Comparison of ENCODE assay signal across 7 mouse cellular contexts in genomic region chr7:28311926-28312543, GRCm38 (mm10). TPM values are rescaled to one million over a fixed set of nuclear protein-coding genes. Genes with fewer than 3 reads are reported as not detected.
DNase-seq lines count a peak whose midpoint lies in the region; ATAC-seq lines count a peak whose summit lies in the region.

TSS of gene Timm50 (minus strand) at chr7:28312072.

- H3K4me1 ChIP-seq in embryonic facial prominence, embryonic 12.5 days, result peaks cover 7% of the 10 kb centered on the region
- peaks cover 7% of the 10 kb centered on the region; the same call in 1 of the 2 replicates for H3K4me1 ChIP-seq in limb, embryonic 11.5 days (ENCODE audit: control insufficient read depth, insufficient read depth, low read length)
- H3K4me1 ChIP-seq in midbrain, embryonic 14.5 days (ENCODE audit: control insufficient read depth, insufficient read depth, low read length), result peaks cover 7% of the 10 kb centered on the region

- peak within 1 kb of the TSS; percentile 98 for H3K4me3 ChIP-seq in embryonic facial prominence, embryonic 12.5 days
- peak within 1 kb of the TSS; percentile 98 for H3K4me3 ChIP-seq in limb, embryonic 11.5 days (ENCODE audit: low read depth, low read length)
- H3K4me3 ChIP-seq in midbrain, embryonic 14.5 days (replicated peaks; ENCODE audit: low read depth, low read length), result peak within 1 kb of the TSS; percentile 88

- peak within 1 kb of the TSS; percentile 94 for H3K4me2 ChIP-seq in embryonic facial prominence, embryonic 12.5 days (replicated peaks)
- peak within 1 kb of the TSS; percentile 85 for H3K4me2 ChIP-seq in limb, embryonic 11.5 days (ENCODE audit: low read depth, severe bottlenecking)
- peak within 1 kb of the TSS; percentile 74 for H3K4me2 ChIP-seq in midbrain, embryonic 14.5 days (ENCODE audit: low read length)

- peaks cover 65% of the 10 kb centered on the region for H3K36me3 ChIP-seq in embryonic facial prominence, embryonic 12.5 days
- H3K36me3 ChIP-seq in limb, embryonic 11.5 days (ENCODE audit: control insufficient read depth, insufficient read depth, low read length), result peaks cover 32% of the 10 kb centered on the region
- peaks cover 63% of the 10 kb centered on the region for H3K36me3 ChIP-seq in midbrain, embryonic 14.5 days (ENCODE audit: control insufficient read depth, insufficient read depth, low read length)

- no peaks in the 10 kb centered on the region for H3K9me3 ChIP-seq in embryonic facial prominence, embryonic 12.5 days
- no peaks in the 10 kb centered on the region for H3K9me3 ChIP-seq in limb, embryonic 11.5 days (ENCODE audit: control insufficient read depth, low read length)
- no peaks in the 10 kb centered on the region for H3K9me3 ChIP-seq in midbrain, embryonic 14.5 days (ENCODE audit: control insufficient read depth, low read length)

- H3K27me3 ChIP-seq in embryonic facial prominence, embryonic 12.5 days, result no peaks in the 10 kb centered on the region
- H3K27me3 ChIP-seq in limb, embryonic 11.5 days (ENCODE audit: control insufficient read depth, insufficient read depth, low read length), result no peaks in the 10 kb centered on the region
- no peaks in the 10 kb centered on the region for H3K27me3 ChIP-seq in midbrain, embryonic 14.5 days (ENCODE audit: control insufficient read depth, insufficient read depth, low read length)

- peak within 1 kb of the TSS; percentile 96 for H3K9ac ChIP-seq in embryonic facial prominence, embryonic 12.5 days
- peak within 1 kb of the TSS; percentile 79 for H3K9ac ChIP-seq in limb, embryonic 11.5 days (ENCODE audit: low read length)
- peak within 1 kb of the TSS; percentile 80 for H3K9ac ChIP-seq in midbrain, embryonic 14.5 days (replicated peaks; ENCODE audit: low read length)

- 1% methylated on average over 45 of the region's 45 CpGs for WGBS in embryonic facial prominence, embryonic 12.5 days
- WGBS in limb, embryonic 11.5 days, result under 1% methylated on average over 45 of the region's 45 CpGs
- WGBS in midbrain, embryonic 14.5 days, result under 1% methylated on average over 45 of the region's 45 CpGs

- peak within 1 kb of the TSS; percentile 63 for H3K27ac ChIP-seq in embryonic facial prominence, embryonic 12.5 days
- no peak within 1 kb of the TSS for H3K27ac ChIP-seq in limb, embryonic 11.5 days (replicated peaks; ENCODE audit: low read depth, low read length)
- peak within 1 kb of the TSS; percentile 78 for H3K27ac ChIP-seq in midbrain, embryonic 14.5 days (replicated peaks; ENCODE audit: low read depth, low read length)

- peak; percentile 97 for DNase-seq in adrenal gland, postnatal 25 days
- DNase-seq in heart, adult 11 months, result peak; percentile 100
- peak; percentile 98 for DNase-seq in kidney, adult 18-20 months
- peak; percentile 97 for DNase-seq in limb, embryonic 11.5 days (ENCODE audit: low spot score)
- DNase-seq in midbrain, embryonic 14.5 days, result peak; percentile 98
- DNase-seq in spleen, adult 18-20 months, result peak; percentile 89 to 97

- peak; percentile 94 for ATAC-seq in embryonic facial prominence, embryonic 12.5 days (ENCODE audit: insufficient number of reproducible peaks, insufficient read depth, low FRiP score, low TSS enrichment)
- peak; percentile 97 for ATAC-seq in limb, embryonic 11.5 days (ENCODE audit: insufficient number of reproducible peaks, low FRiP score, low TSS enrichment, low read depth)
- ATAC-seq in midbrain, embryonic 14.5 days (ENCODE audit: low FRiP score, low TSS enrichment), result peak; percentile 96

RNA-seq across cellular contexts. Expression of gene Timm50, which starts in this region (rescaled TPM):
- 72.0 and 81.3 TPM in 2 replicates for total RNA-seq in adrenal gland, postnatal 25 days (2021)
- polyA plus RNA-seq in embryonic facial prominence, embryonic 12.5 days (2016; fragmentation: Nextera tagmentation; extraction: Ambion mirVana), result 162 and 170 TPM in 2 replicates
- 184 and 205 TPM in 2 replicates for polyA plus RNA-seq in limb, embryonic 11.5 days (2014; fragmentation: Nextera tagmentation; extraction: Ambion mirVana)
- polyA plus RNA-seq in midbrain, embryonic 14.5 days (2014; fragmentation: Nextera tagmentation; extraction: Ambion mirVana), result 136 and 138 TPM in 2 replicates
